Mouse (Mus musculus): ENCODE data around the gene Gm10277.
"Not testable (repeated sequence)": the region's sequence is repeated elsewhere in the genome, so short reads cannot be mapped to it uniquely, and the experiment has no call there.

Gene Gm10277

GRCm38 (mm10) chr11:77771879-77772713 lies 15.5 kb downstream of the Gm10277 start:
- DNase-seq (ENCODE audit: low read depth, low spot score): no peak

- DNase-seq (ENCODE audit: low read depth, low spot score): no peak
Observed at GRCm38 (mm10) chr11:77770346-77770745, 17.2 kb downstream of the Gm10277 start.

GRCm38 (mm10) chr11:77769496-77769895 lies 18.1 kb downstream of the Gm10277 start:
- DNase-seq (ENCODE audit: low read depth, low spot score): no peak

GRCm38 (mm10) chr11:77766351-77767001 lies 21.1 kb downstream of the Gm10277 start:
- peak; percentile 37 for DNase-seq (ENCODE audit: low read depth, low spot score)

GRCm38 (mm10) chr11:77765459-77765777 lies 22.1 kb downstream of the Gm10277 start:
- no peak for DNase-seq (ENCODE audit: low read depth, low spot score)

- DNase-seq (ENCODE audit: low read depth, low spot score): no peak
Observed at GRCm38 (mm10) chr11:77764694-77765458, 22.7 kb downstream of the Gm10277 start.

- DNase-seq (ENCODE audit: low read depth, low spot score): peak; percentile 35
Observed at GRCm38 (mm10) chr11:77763673-77764340, 23.7 kb downstream of the Gm10277 start.

- peak; percentile 75 for DNase-seq (ENCODE audit: low read depth, low spot score)
Observed at GRCm38 (mm10) chr11:77762783-77763672, 24.5 kb downstream of the Gm10277 start, which contains the start of gene Myo18a. TSS of gene Myo18a (plus strand) at chr11:77763246.

GRCm38 (mm10) chr11:77760031-77760430 lies 27.5 kb downstream of the Gm10277 start:
- DNase-seq (ENCODE audit: low read depth, low spot score): no peak

- no peak for DNase-seq (ENCODE audit: low read depth, low spot score)
Observed at GRCm38 (mm10) chr11:77753469-77753868, 34.1 kb downstream of the Gm10277 start.

GRCm38 (mm10) chr11:77752525-77752924 lies 35.0 kb downstream of the Gm10277 start:
- DNase-seq (ENCODE audit: low read depth, low spot score): no peak

- DNase-seq (ENCODE audit: low read depth, low spot score): no peak
Observed at GRCm38 (mm10) chr11:77748996-77749395, 38.6 kb downstream of the Gm10277 start.

- not testable (repeated sequence) for DNase-seq (ENCODE audit: low read depth, low spot score)
Observed at GRCm38 (mm10) chr11:77747103-77747502, 40.4 kb downstream of the Gm10277 start.

GRCm38 (mm10) chr11:77746652-77747051 lies 40.9 kb downstream of the Gm10277 start:
- DNase-seq (ENCODE audit: low read depth, low spot score): no peak

GRCm38 (mm10) chr11:77743966-77744365 lies 43.6 kb downstream of the Gm10277 start:
- DNase-seq (ENCODE audit: low read depth, low spot score): no peak

GRCm38 (mm10) chr11:77738555-77738954 lies 49.0 kb downstream of the Gm10277 start:
- no peak for DNase-seq (ENCODE audit: low read depth, low spot score)

- DNase-seq (ENCODE audit: low read depth, low spot score): peak; percentile 83
Observed at GRCm38 (mm10) chr11:77737289-77737688, 50.3 kb downstream of the Gm10277 start.
